Mouse (Mus musculus) forebrain, embryonic 10.5 days (tissue): ENCODE measurements around the gene Gm21983. TPM values are rescaled to one million over a fixed set of nuclear protein-coding genes. Genes with fewer than 3 reads are reported as not detected.

ENCODE experiments used
- DNase-seq: peaks from one replicate; pipeline ENCODE4 v3.0.0-alpha.2; 2017; ENCODE audit warnings: low spot score; ENCODE audit errors: extremely low spot score
- H3K27ac ChIP-seq: fragments of 300-500 bp; sonication (generic); 2 replicates; pipeline ENCODE4 v1.5.1; 2016; ENCODE audit warnings: mild to moderate bottlenecking
- H3K27me3 ChIP-seq: fragments of 300-500 bp; sonication (generic); 2 replicates; pipeline ENCODE4 v1.6.1; 2016; ENCODE audit warnings: mild to moderate bottlenecking; ENCODE audit not compliant: poor library complexity, severe bottlenecking
- H3K36me3 ChIP-seq: fragments of 300-500 bp; sonication (generic); replicated peaks from 2 replicates; pipeline ENCODE4 v1.6.1; 2016; ENCODE audit warnings: mild to moderate bottlenecking, moderate library complexity
- H3K4me1 ChIP-seq: fragments of 300-500 bp; sonication (generic); 2 replicates; pipeline ENCODE4 v1.6.1; 2016
- H3K4me3 ChIP-seq: fragments of 300-500 bp; sonication (generic); 2 replicates; pipeline ENCODE4 v1.5.1; 2016; ENCODE audit warnings: mild to moderate bottlenecking, moderate library complexity
- H3K9me3 ChIP-seq: fragments of 300-500 bp; sonication (generic); 2 replicates; pipeline ENCODE4 v1.6.1; 2016; ENCODE audit warnings: mild to moderate bottlenecking, moderate library complexity
- WGBS: fragments of 180-500 bp; shearing (Covaris S2); methylation state at CpG from one replicate; pipeline ENCODE4 v1.1.7; 2016; 5-methylcytosine and 5-hydroxymethylcytosine counted together
- polyA plus RNA-seq: library from polyadenylated mRNA; unstranded; fragments of >200 nt; fragmentation: Nextera tagmentation; extraction: Ambion mirVana; gene quantifications from 2 replicates; pipeline ENCODE4 v1.2.1, GENCODE M21; 2016

Gene Gm21983
- polyA plus RNA-seq, 1 experiment from 2014 or later, result not detected

- 93% methylated on average over 8 of the region's 8 CpGs for WGBS
- Histone ChIP-seq H3K4me1 (peaks cover 23% of the 10 kb centered on the region), H3K9me3 (no peaks in the 10 kb centered on the region), H3K36me3 (peaks cover 62% of the 10 kb centered on the region), H3K27me3 (no peaks in the 10 kb centered on the region), H3K4me3 (no peak overlapping the region), H3K27ac (no peak overlapping the region)
- DNase-seq, result no peak
Observed at GRCm38 (mm10) chr7:27198779-27199178, 17.9 kb upstream of the Gm21983 start.

- Histone ChIP-seq H3K4me1 (peaks cover 28% of the 10 kb centered on the region), H3K4me3 (no peak overlapping the region), H3K27me3 (no peaks in the 10 kb centered on the region), H3K9me3 (no peaks in the 10 kb centered on the region), H3K36me3 (peaks cover 62% of the 10 kb centered on the region), H3K27ac (no peak overlapping the region)
- no peak for DNase-seq
Observed at GRCm38 (mm10) chr7:27198355-27198754, 17.5 kb upstream of the Gm21983 start.

GRCm38 (mm10) chr7:27197634-27198033, 16.7 kb upstream of the Gm21983 start:
- Histone ChIP-seq H3K4me1 (peaks cover 31% of the 10 kb centered on the region), H3K36me3 (peaks cover 62% of the 10 kb centered on the region), H3K9me3 (no peaks in the 10 kb centered on the region), H3K27me3 (no peaks in the 10 kb centered on the region), H3K4me3 (no peak overlapping the region), H3K27ac (peak overlapping the region; percentile 98; the same call in 1 of the 2 replicates)
- WGBS, result 94% methylated on average over 8 of the region's 8 CpGs
- no peak for DNase-seq

GRCm38 (mm10) chr7:27197136-27197535, 16.2 kb upstream of the Gm21983 start:
- 80% methylated on average over 3 of the region's 3 CpGs for WGBS
- H3K4me3 ChIP-seq, result peak overlapping the region; percentile 84; the same call in 1 of the 2 replicates
- peaks cover 31% of the 10 kb centered on the region for H3K4me1 ChIP-seq
- no peaks in the 10 kb centered on the region for H3K27me3 ChIP-seq
- peaks cover 62% of the 10 kb centered on the region for H3K36me3 ChIP-seq
- peak overlapping the region; percentile 98; the same call in 1 of the 2 replicates for H3K27ac ChIP-seq
- no peaks in the 10 kb centered on the region for H3K9me3 ChIP-seq
- no peak for DNase-seq

- H3K4me3 ChIP-seq, result peak within 1 kb of the TSS; percentile 84
- no peaks in the 10 kb centered on the region for H3K27me3 ChIP-seq
- peak; percentile 97 for DNase-seq
- 1% methylated on average over 64 of the region's 64 CpGs for WGBS
- peaks cover 31% of the 10 kb centered on the region for H3K4me1 ChIP-seq
- H3K9me3 ChIP-seq, result no peaks in the 10 kb centered on the region; the same call in 1 of the 2 replicates
- peak within 1 kb of the TSS; percentile 98 for H3K27ac ChIP-seq
- peaks cover 64% of the 10 kb centered on the region for H3K36me3 ChIP-seq
Observed at GRCm38 (mm10) chr7:27195681-27196611, 15.1 kb upstream of the Gm21983 start, which contains the start of the genes BC024978 and Snrpa. TSS of gene BC024978 (plus strand) at chr7:27195781. TSS of gene Snrpa (minus strand) at chr7:27196271.

GRCm38 (mm10) chr7:27193731-27194130, 12.8 kb upstream of the Gm21983 start:
- Histone ChIP-seq H3K9me3 (no peaks in the 10 kb centered on the region; the same call in 1 of the 2 replicates), H3K4me3 (peak overlapping the region; percentile 84), H3K27ac (no peak overlapping the region), H3K4me1 (peaks cover 31% of the 10 kb centered on the region), H3K36me3 (peaks cover 77% of the 10 kb centered on the region), H3K27me3 (no peaks in the 10 kb centered on the region)
- 87% methylated on average over 4 of the region's 4 CpGs for WGBS
- DNase-seq, result no peak

GRCm38 (mm10) chr7:27192434-27192833, 11.5 kb upstream of the Gm21983 start:
- peaks cover 31% of the 10 kb centered on the region for H3K4me1 ChIP-seq
- 94% methylated on average over 5 of the region's 5 CpGs for WGBS
- no peaks in the 10 kb centered on the region; the same call in 1 of the 2 replicates for H3K9me3 ChIP-seq
- H3K27me3 ChIP-seq, result no peaks in the 10 kb centered on the region
- H3K36me3 ChIP-seq, result peaks cover 78% of the 10 kb centered on the region
- H3K4me3 ChIP-seq, result no peak overlapping the region
- no peak for DNase-seq
- no peak overlapping the region for H3K27ac ChIP-seq

- WGBS, result 96% methylated on average over 10 of the region's 10 CpGs
- Histone ChIP-seq H3K36me3 (peaks cover 99% of the 10 kb centered on the region), H3K27ac (no peak overlapping the region), H3K4me1 (peaks cover 13% of the 10 kb centered on the region), H3K27me3 (no peaks in the 10 kb centered on the region), H3K4me3 (no peak overlapping the region), H3K9me3 (peaks cover 4% of the 10 kb centered on the region; the same call in 1 of the 2 replicates)
- no peak for DNase-seq
Observed at GRCm38 (mm10) chr7:27189271-27189931, 8.5 kb upstream of the Gm21983 start.

GRCm38 (mm10) chr7:27185986-27186385, 5.1 kb upstream of the Gm21983 start:
- Histone ChIP-seq H3K27ac (no peak overlapping the region), H3K4me3 (no peak overlapping the region), H3K27me3 (no peaks in the 10 kb centered on the region), H3K9me3 (peaks cover 4% of the 10 kb centered on the region; the same call in 1 of the 2 replicates), H3K4me1 (0 out of 2 replicates have a peak, but pooled peaks cover under 1% of the 10 kb centered on the region), H3K36me3 (peaks cover 82% of the 10 kb centered on the region)
- WGBS, result 96% methylated on average over 5 of the region's 5 CpGs
- DNase-seq, result no peak

GRCm38 (mm10) chr7:27184964-27185363, 4.1 kb upstream of the Gm21983 start:
- Histone ChIP-seq H3K9me3 (peaks cover 4% of the 10 kb centered on the region; the same call in 1 of the 2 replicates), H3K36me3 (peaks cover 72% of the 10 kb centered on the region), H3K4me3 (no peak overlapping the region), H3K27me3 (no peaks in the 10 kb centered on the region), H3K4me1 (peaks cover 8% of the 10 kb centered on the region), H3K27ac (no peak overlapping the region)
- 81% methylated on average over 3 of the region's 3 CpGs for WGBS
- peak; percentile 59 for DNase-seq

GRCm38 (mm10) chr7:27182498-27182897, 1.6 kb upstream of the Gm21983 start:
- H3K36me3 ChIP-seq, result peaks cover 47% of the 10 kb centered on the region
- WGBS, result 93% methylated on average over 1 of the region's 1 CpGs

GRCm38 (mm10) chr7:27180036-27180435, 850 bp downstream of the Gm21983 start:
- H3K4me1 ChIP-seq, result peaks cover 24% of the 10 kb centered on the region
- peak overlapping the region; percentile 86; the same call in 1 of the 2 replicates for H3K27ac ChIP-seq
- peaks cover under 1% of the 10 kb centered on the region; the same call in 1 of the 2 replicates for H3K9me3 ChIP-seq
- H3K36me3 ChIP-seq, result peaks cover 32% of the 10 kb centered on the region
- H3K4me3 ChIP-seq, result peak overlapping the region; percentile 62; the same call in 1 of the 2 replicates
- WGBS, result 89% methylated on average over 5 of the region's 5 CpGs
- DNase-seq, result no peak
- H3K27me3 ChIP-seq, result no peaks in the 10 kb centered on the region

More at GRCm38 (mm10) chr7:27182498-27182897, 1.6 kb upstream of the Gm21983 start:
- H3K4me1 ChIP-seq, result peaks cover 24% of the 10 kb centered on the region
- H3K27me3 ChIP-seq, result no peaks in the 10 kb centered on the region
- H3K27ac ChIP-seq, result no peak overlapping the region
- peaks cover 4% of the 10 kb centered on the region; the same call in 1 of the 2 replicates for H3K9me3 ChIP-seq
- no peak for DNase-seq
- H3K4me3 ChIP-seq, result no peak overlapping the region
